Mouse (Mus musculus) T-helper 17 cell (primary cell): ENCODE measurements around the gene Hemk1.

Source experiments
- in situ Hi-C, 2 experiments: fragments of 300-600 bp; cut with MboI, MseI; formaldehyde crosslinking; loops; 1 replicate in 1 of 2; 2 replicates in 1 of 2; pipeline ENCODE4 v1.15.1; 2025; ENCODE audit warnings: high pct_unique_total_duplicates in 2 of 2

Gene Hemk1

GRCm38 (mm10) chr9:107309171-107309570 lies 29.0 kb downstream of the Hemk1 start:
- in situ Hi-C loops = loop anchor here in 1 of 2 experiments (10.0 kb wide), 1 partner anchor 1746 kb away; the partner anchor contains the start of gene Trex1

- in situ Hi-C loops = loop anchor here in 1 of 2 experiments (10.0 kb wide), 1 partner anchor 1746 kb away; the partner anchor contains the start of gene Trex1
Measured at GRCm38 (mm10) chr9:107308346-107309000, 29.7 kb downstream of the Hemk1 start.

DNA sequence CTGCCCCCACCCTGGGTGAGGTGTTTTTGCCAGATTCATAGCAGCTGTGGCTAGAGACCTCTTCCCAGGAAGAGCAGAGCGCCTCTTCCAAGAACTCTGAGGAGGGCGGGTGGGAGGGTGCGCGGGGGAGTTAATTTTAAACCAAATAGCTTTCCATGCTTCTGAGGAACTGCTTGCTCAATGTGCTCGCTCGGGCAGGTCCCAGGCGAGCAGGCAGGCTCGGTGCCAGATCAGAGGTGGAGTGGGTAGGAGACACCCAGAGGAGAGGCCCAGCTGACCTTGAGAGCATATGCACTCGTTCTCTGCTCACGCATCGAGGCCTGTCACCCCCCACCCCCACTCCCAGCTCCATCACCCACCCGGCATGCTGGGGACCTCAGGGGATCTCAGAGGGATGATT lies 30.3 kb downstream of the Hemk1 start:
- in situ Hi-C loops = loop anchor here in 1 of 2 experiments (10.0 kb wide), 1 partner anchor 1747 kb away; the partner anchor contains the start of gene Trex1

DNA sequence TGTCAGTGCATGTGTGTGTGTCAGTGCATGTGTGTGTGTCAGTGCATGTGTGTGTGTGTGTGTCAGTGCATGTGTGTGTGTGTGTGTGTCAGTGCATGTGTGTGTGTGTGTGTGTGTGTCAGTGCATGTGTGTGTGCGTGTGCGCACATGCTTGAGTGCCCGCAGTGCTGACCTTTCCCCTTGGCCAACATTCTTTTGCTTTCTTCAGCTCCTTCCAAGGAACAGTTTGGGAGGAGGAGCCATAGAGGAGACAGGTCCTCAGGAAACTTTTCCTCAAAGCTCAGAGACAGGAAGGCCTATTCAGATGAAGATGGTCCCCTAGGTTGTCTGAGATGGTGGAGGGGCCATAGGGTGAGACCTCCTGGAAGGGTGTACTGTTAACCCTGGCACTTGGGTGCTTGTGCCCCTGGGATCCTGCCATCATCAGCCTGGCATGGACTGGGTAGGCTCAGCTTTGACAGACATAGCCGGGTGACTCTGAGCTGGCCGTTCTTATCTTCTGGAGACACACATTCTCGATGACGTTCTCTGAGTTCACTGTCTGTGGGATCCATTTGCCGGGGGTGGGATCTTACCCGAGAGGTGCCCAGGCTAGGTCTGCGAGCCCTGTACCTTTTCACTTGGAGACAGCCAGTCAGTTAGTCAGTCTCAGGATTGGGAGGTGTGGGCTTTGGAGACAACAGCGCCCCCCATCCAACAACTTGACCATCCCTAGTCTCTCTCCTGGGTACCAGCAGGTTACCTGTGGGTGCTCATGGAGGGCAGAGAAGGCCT lies 30.9 kb downstream of the Hemk1 start:
- in situ Hi-C loops = loop anchor here in 1 of 2 experiments (10.0 kb wide), 1 partner anchor 1748 kb away; the partner anchor contains the start of gene Trex1

- in situ Hi-C loops = loop anchor here in 1 of 2 experiments (10.0 kb wide), 1 partner anchor 1748 kb away; the partner anchor contains the start of gene Trex1
Measured at GRCm38 (mm10) chr9:107306673-107307072, 31.5 kb downstream of the Hemk1 start.

DNA sequence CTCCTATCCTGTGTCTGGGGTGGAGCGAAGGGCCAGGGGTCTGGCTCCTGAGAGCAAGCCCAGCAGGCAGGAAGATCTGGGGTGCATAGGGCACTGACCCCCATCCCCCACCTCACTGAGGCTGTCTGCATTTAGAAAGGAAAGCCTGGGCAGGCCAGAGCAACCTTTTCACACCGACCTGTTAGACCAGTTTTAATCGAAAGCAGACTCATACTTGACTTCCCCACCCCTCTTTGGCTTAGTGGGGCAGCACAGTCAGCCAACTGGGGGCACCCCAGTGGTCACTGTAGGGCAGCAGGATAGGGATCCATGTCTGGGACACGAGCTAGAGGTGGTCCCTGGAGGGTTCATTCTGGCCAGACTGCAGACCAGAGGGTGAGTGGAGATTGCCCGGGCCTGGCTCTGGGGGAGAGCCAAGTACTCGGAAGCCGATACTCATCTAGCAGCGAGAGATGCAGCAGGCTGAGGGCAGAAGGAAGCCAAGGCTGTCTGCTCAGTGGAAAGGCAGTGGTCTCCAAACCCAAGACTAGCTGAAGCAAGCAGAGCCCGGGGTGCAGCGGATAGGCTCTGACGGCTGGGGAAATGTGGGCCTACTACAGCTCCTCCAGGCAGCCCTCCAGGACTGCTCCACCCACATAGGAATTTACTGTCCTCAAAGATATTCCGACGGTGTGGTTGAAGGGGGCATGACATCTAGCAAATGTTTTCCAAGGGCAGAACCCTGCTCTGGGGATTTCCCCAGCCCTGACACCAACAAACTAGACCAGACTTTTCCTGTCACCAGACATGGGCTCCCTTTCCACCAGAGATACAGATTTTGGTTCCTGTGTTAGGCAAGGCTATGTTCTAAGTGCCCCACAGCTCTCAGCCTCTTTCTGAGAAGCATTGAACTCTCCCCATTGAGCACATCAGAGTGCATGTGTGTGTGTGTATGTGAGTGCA lies 32.3 kb downstream of the Hemk1 start:
- in situ Hi-C loops = loop anchor here in 1 of 2 experiments (10.0 kb wide), 1 partner anchor 1749 kb away; the partner anchor contains the start of gene Trex1

DNA sequence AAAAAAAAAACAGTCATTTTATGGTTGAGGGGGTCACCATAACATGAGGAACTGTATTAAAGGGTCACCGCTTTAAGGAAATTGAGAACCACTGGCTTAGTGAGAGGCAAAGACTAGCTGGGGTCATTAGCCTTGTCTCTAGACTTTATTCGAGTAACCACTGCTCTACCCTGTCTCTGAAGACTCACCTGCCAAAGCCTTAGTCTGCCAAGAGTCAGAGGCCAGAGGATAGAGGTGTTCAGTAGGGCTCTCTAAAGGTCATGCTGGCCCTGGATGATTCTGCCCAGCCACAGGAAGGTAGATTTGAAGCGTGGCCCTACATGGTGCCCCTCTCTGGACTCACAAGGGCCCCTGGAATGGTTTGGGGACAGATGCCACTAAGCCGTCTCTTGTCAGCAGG lies 33.1 kb downstream of the Hemk1 start:
- in situ Hi-C loops = loop anchor here in 1 of 2 experiments (10.0 kb wide), 1 partner anchor 1750 kb away; the partner anchor contains the start of gene Trex1

- in situ Hi-C loops = loop anchor here (5.0 to 10.0 kb wide), 2 partner anchors 233 to 1750 kb away; partner anchors contain the start of gene Trex1 (in 1 of the 2)
Measured at GRCm38 (mm10) chr9:107304383-107304782, 33.8 kb downstream of the Hemk1 start.

GRCm38 (mm10) chr9:107303900-107304299 lies 34.2 kb downstream of the Hemk1 start:
- in situ Hi-C loops = loop anchor here (5.0 to 10.0 kb wide), 2 partner anchors 233 to 1751 kb away; partner anchors contain the start of gene Trex1 (in 1 of the 2)

DNA sequence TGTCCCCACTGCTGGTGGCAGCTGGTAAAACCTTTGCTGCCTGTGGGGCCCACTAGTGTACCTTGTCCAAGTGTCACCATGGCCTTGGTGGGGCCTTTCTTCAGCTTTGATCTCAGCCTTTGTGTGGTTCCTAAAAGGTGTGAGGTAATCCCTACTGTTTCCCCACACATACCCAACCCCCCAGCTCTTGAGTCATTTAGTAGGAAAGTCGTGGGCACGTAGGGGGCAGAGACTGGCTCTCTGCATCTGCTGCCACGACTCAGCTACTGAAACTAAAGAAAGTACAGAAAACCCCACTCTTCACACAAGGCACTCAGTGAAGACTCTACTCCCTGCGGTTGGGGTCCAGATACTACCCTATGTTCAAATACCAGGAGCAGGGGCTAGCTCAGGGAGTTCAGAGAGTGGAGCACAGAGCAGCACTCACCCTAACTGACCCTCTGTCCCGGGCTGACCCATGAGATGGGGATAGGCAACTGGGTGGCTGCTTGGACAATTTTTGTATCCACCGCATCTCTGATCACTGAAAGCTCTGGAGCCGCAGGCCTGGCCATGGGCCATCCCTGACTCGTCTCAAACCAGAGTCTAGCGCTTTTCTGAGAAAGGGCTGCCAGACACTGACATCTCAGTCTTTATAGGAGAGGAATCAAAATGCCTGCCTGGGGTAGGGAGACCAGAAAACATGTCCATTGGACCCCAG lies 34.9 kb downstream of the Hemk1 start:
- in situ Hi-C loops = loop anchor here (5.0 to 10.0 kb wide), 2 partner anchors 234 to 1752 kb away; partner anchors contain the start of gene Trex1 (in 1 of the 2)

DNA sequence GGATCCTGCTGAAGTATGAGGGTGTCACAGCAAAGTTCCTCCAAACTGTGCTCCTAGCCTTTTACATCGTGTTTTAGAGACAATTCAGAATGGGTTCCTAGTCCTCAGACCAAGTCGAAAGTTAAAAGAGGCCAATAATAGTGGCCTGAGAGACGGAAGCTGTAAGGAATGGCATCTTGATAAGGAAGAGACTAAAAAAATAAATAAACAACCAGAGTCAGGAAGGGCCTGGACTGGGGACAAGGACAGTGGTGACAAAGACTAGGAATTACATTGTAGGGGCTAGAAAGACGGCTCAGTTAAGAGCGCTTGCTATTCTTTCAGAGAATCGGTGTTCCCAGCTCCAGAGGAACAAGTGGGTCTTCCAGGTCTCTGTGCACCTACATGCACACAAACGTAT lies 35.6 kb downstream of the Hemk1 start:
- in situ Hi-C loops = loop anchor here (5.0 to 10.0 kb wide), 2 partner anchors 235 to 1752 kb away; partner anchors contain the start of gene Trex1 (in 1 of the 2)

GRCm38 (mm10) chr9:107301554-107302331 lies 36.4 kb downstream of the Hemk1 start:
- in situ Hi-C loops = loop anchor here (5.0 to 10.0 kb wide), 2 partner anchors 236 to 1753 kb away; partner anchors contain the start of gene Trex1 (in 1 of the 2)

DNA sequence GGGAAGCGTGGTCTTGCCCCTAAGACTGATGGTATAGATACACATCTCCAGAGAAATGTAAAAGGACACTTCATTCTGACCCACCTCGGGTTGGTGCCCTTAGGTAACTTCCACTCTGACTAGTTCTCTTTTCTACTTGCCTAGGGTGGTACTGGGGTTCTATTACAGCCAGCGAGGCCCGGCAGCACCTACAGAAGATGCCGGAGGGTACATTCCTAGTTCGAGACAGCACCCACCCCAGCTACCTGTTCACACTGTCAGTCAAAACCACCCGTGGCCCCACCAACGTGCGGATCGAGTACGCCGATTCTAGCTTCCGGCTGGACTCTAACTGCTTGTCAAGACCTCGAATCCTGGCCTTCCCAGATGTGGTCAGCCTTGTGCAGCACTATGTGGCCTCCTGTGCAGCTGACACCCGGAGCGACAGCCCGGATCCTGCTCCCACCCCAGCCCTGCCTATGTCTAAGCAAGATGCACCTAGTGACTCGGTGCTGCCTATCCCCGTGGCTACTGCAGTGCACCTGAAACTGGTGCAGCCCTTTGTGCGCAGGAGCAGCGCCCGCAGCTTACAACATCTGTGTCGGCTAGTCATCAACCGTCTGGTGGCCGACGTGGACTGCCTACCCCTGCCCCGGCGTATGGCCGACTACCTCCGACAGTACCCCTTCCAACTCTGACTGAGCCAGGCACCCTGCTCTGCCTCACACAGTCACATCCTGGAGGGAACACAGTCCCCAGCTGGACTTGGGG lies 37.8 kb downstream of the Hemk1 start:
- in situ Hi-C loops = loop anchor here (5.0 to 10.0 kb wide), 2 partner anchors 237 to 1754 kb away; partner anchors contain the start of gene Trex1 (in 1 of the 2)

DNA sequence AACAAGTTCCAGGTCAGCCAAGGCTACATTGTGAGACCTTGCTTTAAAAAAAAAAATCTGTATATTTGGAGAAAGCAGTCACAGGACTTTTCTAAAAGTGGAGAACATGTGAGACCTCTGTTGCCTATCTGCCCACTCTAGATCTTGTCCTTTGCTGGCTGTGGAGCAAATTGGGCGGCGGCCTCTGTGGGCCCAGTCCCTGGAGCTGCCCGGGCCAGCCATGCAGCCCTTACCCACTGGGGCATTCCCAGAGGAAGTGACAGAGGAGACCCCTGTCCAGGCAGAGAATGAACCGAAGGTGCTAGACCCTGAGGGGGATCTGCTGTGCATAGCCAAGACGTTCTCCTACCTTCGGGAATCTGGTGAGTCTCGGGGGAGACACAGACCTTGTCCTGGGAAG lies 38.4 kb downstream of the Hemk1 start:
- in situ Hi-C loops = loop anchor here (5.0 to 10.0 kb wide), 4 partner anchors 33 to 1755 kb away; partner anchors contain the start of gene Trex1 (in 1 of the 2)

DNA sequence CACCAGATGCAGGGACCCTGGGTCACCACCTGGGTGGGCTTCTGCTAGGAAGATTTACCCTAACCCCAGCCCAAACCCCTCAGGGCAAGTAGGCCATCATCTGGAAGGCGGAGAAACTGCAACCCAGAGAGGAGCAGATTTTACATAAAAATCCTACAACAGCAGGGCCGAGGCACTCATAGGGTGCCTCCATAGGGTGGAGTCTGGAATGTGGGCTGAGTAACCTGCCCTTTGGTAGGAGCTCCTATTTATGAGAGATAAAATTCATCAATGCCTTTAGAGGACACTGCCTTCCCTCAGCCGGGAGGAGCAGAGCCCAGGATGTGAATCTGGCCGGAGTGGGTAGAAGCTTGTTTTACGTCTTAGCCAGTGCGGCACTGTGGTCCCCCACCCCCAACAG lies 39.3 kb downstream of the Hemk1 start:
- in situ Hi-C loops = loop anchor here (5.0 to 10.0 kb wide), 2 partner anchors 33 to 56 kb away; no protein-coding TSS in a partner anchor

DNA sequence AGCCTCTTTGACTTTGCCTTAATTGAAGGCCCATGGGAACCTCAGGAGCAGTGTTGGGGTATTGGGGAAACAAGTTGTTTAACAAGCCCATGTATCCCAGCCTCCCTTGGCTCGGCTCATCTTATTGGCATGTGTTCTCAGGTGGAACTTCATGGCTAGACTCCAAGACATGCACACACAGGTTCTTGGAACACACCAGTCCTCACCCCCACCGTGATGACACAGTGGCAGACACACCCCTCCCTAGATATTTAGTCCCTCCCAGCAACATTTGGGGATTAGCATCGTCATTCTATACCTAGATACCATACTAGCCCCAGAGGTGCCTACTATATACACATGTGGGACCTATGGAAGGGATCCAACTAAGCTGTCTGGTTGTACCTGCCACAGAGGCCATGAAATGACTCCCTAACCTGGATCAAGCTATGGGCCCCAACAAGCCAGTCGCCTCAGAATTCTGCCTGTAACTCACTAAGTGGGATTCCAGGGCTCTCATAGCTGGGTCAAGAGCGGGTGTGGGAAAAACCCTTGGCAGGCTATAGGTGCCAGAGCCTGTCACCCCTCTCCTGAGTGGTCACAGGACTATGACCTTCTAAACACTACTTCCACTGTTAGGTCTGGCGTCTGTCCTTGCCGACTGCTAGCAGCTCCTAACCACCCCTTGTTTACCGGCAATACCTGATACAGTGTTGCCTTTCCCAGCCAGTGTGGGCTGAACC lies 39.9 kb downstream of the Hemk1 start:
- in situ Hi-C loops = loop anchor here (5.0 to 10.0 kb wide), 2 partner anchors 34 to 57 kb away; no protein-coding TSS in a partner anchor

DNA sequence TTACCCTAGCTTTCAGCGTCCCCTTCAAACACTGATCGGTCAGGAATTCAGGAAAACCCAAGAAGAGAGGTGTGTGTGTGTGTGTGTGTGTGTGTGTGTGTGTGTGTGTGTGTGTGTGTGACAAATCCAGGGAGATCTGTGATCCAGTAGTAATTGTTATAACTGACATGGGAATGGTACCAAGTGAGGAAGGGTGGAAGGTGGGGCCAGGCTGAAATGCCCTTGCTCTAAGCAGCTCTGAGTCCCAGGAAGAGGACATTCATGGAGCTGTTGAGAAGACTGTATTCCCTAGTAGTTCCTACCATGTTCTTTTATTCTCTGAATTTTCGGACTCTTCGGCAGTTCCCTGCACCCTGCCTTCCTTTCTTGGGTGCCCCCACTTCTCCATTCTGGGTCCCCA lies 40.5 kb downstream of the Hemk1 start:
- in situ Hi-C loops = loop anchor here (5.0 to 10.0 kb wide), 2 partner anchors 35 to 57 kb away; no protein-coding TSS in a partner anchor
